Comparison of ENCODE assay signal across 9 mouse cellular contexts in genomic region chr11:83223367-83223766, GRCm38 (mm10). TPM values are rescaled to one million over a fixed set of nuclear protein-coding genes. Genes with fewer than 3 reads are reported as not detected.
DNase-seq lines count a peak whose midpoint lies in the region; ATAC-seq and TF ChIP-seq lines count a peak whose summit lies in the region.
"Had no signal": no experiment of that assay in that cellular context is flagged by ENCODE, and none has a peak within 500 bp of the region (broad histone marks: within the 10 kb centered on the region; RNA-seq: fewer than 3 reads in every experiment).

No protein-coding gene starts in this region.

- no peak for TF ChIP-seq CTCF in bone marrow, adult 2 months (IDR thresholded peaks at IDR 0.05; ENCODE audit: control insufficient read depth, insufficient read depth, low read length)
- no peak for TF ChIP-seq CTCF in liver, adult 2 months (IDR thresholded peaks at IDR 0.05; ENCODE audit: low read depth, low read length)
- no peak for TF ChIP-seq CTCF in left cerebral cortex, adult 2 months (IDR thresholded peaks at IDR 0.05)

- no peaks in the 10 kb centered on the region for H3K9me3 ChIP-seq in hindbrain, embryonic 14.5 days (ENCODE audit: control insufficient read depth, low read length)

- intact Hi-C loops in left cerebral cortex, adult 2 months (cut with DNase I): no loop called here
- intact Hi-C loops in left cerebral cortex, postnatal 4 days (cut with DNase I): no loop called here

- peak; percentile 85 for DNase-seq in CD4-positive helper T cell, adult 2 months (ENCODE audit: low read depth, low spot score)
- peak; percentile 7 for DNase-seq in liver, adult 2 months (ENCODE audit: extremely low read depth, low read depth, low spot score)
- DNase-seq in left cerebral cortex, adult 2 months (ENCODE audit: extremely low spot score in 1 of 2, low spot score in 2 of 2): no peak
- no peak for DNase-seq in left cerebral cortex, postnatal 4 days
- DNase-seq in hindbrain, embryonic 14.5 days (ENCODE audit: low spot score): no peak
- no peak for DNase-seq in embryo, embryonic 9.5 days (ENCODE audit: extremely low spot score)
- DNase-seq: cerebellum, adult 9-10 months had no signal

- 3% methylated on average over 7 of the region's 7 CpGs for WGBS in bone marrow, adult 2 months
- 75% methylated on average over 7 of the region's 7 CpGs for WGBS in liver, adult 2 months
- 88% methylated on average over 7 of the region's 7 CpGs for WGBS in hindbrain, embryonic 14.5 days

- no peaks in the 10 kb centered on the region for H3K79me2 ChIP-seq in liver, adult 2 months (ENCODE audit: control insufficient read depth, insufficient read depth, low read length)

- peaks cover 4% of the 10 kb centered on the region for H3K4me1 ChIP-seq in bone marrow, adult 2 months (ENCODE audit: control insufficient read depth, insufficient read depth, low read length)
- no peaks in the 10 kb centered on the region for H3K4me1 ChIP-seq in liver, adult 2 months (ENCODE audit: control insufficient read depth, insufficient read depth, low read length)
- H3K4me1 ChIP-seq in hindbrain, embryonic 14.5 days (replicated peaks; ENCODE audit: control insufficient read depth, insufficient read depth, low read length): no peaks in the 10 kb centered on the region

- H3K27ac ChIP-seq in bone marrow, adult 2 months (ENCODE audit: control insufficient read depth, insufficient read depth, low read depth, low read length, poor library complexity): peak overlapping the region; percentile 26
- no peak overlapping the region for H3K27ac ChIP-seq in liver, adult 2 months (replicated peaks; ENCODE audit: insufficient read depth, low read depth, low read length)
- H3K27ac ChIP-seq in left cerebral cortex, adult 2 months: no peak overlapping the region
- no peak overlapping the region for H3K27ac ChIP-seq in hindbrain, embryonic 14.5 days

- H3K4me3 ChIP-seq in bone marrow, adult 2 months (replicated peaks; ENCODE audit: control insufficient read depth, low read depth, low read length): peak overlapping the region; percentile 95
- H3K4me3 ChIP-seq in liver, adult 2 months (ENCODE audit: insufficient read depth, low read depth, low read length): 0 out of 2 replicates have a peak overlapping the region, but pooled peaks have one; percentile 27
- no peak overlapping the region for H3K4me3 ChIP-seq in left cerebral cortex, adult 2 months
- H3K4me3 ChIP-seq in hindbrain, embryonic 14.5 days (replicated peaks; ENCODE audit: low read length): no peak overlapping the region

- no peak overlapping the region for H3K9ac ChIP-seq in liver, adult 2 months (ENCODE audit: low read depth, low read length)
- no peak overlapping the region for H3K9ac ChIP-seq in hindbrain, embryonic 14.5 days

- H3K36me3 ChIP-seq in liver, adult 2 months (ENCODE audit: control insufficient read depth, insufficient read depth, low read length): no peaks in the 10 kb centered on the region
- no peaks in the 10 kb centered on the region for H3K36me3 ChIP-seq in hindbrain, embryonic 14.5 days (replicated peaks; ENCODE audit: control insufficient read depth, insufficient read depth)

- H3K4me2 ChIP-seq in hindbrain, embryonic 14.5 days (replicated peaks): no peak overlapping the region

- no peaks in the 10 kb centered on the region for H3K27me3 ChIP-seq in liver, adult 2 months (ENCODE audit: control insufficient read depth, insufficient read depth, low read length)
- no peaks in the 10 kb centered on the region for H3K27me3 ChIP-seq in hindbrain, embryonic 14.5 days (ENCODE audit: control insufficient read depth, insufficient read depth, low read length)

- no peak for TF ChIP-seq POLR2A in bone marrow, adult 2 months (IDR thresholded peaks at IDR 0.05; ENCODE audit: borderline replicate concordance, control insufficient read depth, low read depth, low read length)
- no peak for TF ChIP-seq POLR2A in liver, adult 2 months (IDR thresholded peaks at IDR 0.05; ENCODE audit: extremely low read depth, insufficient read depth, low read length)

- ATAC-seq in neutrophil, adult 5-6 weeks (ENCODE audit: extremely low read depth, insufficient number of reproducible peaks, low FRiP score, poor library complexity, severe bottlenecking): peak; percentile 56
- ATAC-seq in hindbrain, embryonic 14.5 days (ENCODE audit: low FRiP score): no peak

RNA-seq across cellular contexts. Expression of gene Slfn3, which starts 32.2 kb away (rescaled TPM):
- 4.0 and 6.4 TPM in 2 replicates for polyA plus RNA-seq in bone marrow, adult 2 months (2011; ENCODE audit: insufficient read depth, insufficient read length, low replicate concordance, missing spikeins)
- total RNA-seq in liver, adult 2 months (2014; rRNA removed): 0.34 and 0.55 TPM in 2 replicates
- polyA plus RNA-seq in liver, adult 2 months (2012; rRNA removed): not detected in 2 replicates
- total RNA-seq in neutrophil, adult 5-6 weeks (2017): 5.3 and 6.6 TPM in 2 replicates
- total RNA-seq in left cerebral cortex, adult 2 months (2021): under 1 TPM; 0.18 to 0.68 TPM
- under 1 TPM; 0.26 to 0.50 TPM for total RNA-seq in left cerebral cortex, postnatal 4 days (2021)
- polyA plus RNA-seq in hindbrain, embryonic 14.5 days (2014; fragmentation: Nextera tagmentation; extraction: Ambion mirVana): 0.22 TPM in 1 of 2 replicates, not detected in the other

RNA-seq across cellular contexts. Expression of gene Slfn4, which starts 48.4 kb away (rescaled TPM):
- polyA plus RNA-seq in bone marrow, adult 2 months (2011; ENCODE audit: insufficient read depth, insufficient read length, low replicate concordance, missing spikeins): 20.7 and 100.0 TPM in 2 replicates
- total RNA-seq in liver, adult 2 months (2014; rRNA removed): 0.13 and 0.28 TPM in 2 replicates
- 0.02 and 0.11 TPM in 2 replicates for polyA plus RNA-seq in liver, adult 2 months (2012; rRNA removed)
- 903 and 944 TPM in 2 replicates for total RNA-seq in neutrophil, adult 5-6 weeks (2017)
- total RNA-seq in left cerebral cortex, adult 2 months (2021): under 1 TPM in 1 of 2 experiments, not detected in 1; 0.11 TPM
- total RNA-seq in left cerebral cortex, postnatal 4 days (2021): under 1 TPM in 1 of 2 experiments, not detected in 1; 0.18 TPM
- polyA plus RNA-seq in hindbrain, embryonic 14.5 days (2014; fragmentation: Nextera tagmentation; extraction: Ambion mirVana): 0.14 TPM in 1 of 2 replicates, not detected in the other

Comparison
In these comparisons a context has a peak if more than half of its experiments do, and no peak if none do; other contexts are left out.
1. DNase-seq: peak in CD4-positive helper T cell, adult 2 months (single experiment) and liver, adult 2 months (single experiment); none in left cerebral cortex, adult 2 months (0 of 2), left cerebral cortex, postnatal 4 days (single experiment), hindbrain, embryonic 14.5 days (single experiment) and embryo, embryonic 9.5 days (single experiment).
2. H3K4me3 ChIP-seq: peak in bone marrow, adult 2 months (single experiment) and liver, adult 2 months (single experiment); none in left cerebral cortex, adult 2 months (single experiment) and hindbrain, embryonic 14.5 days (single experiment).
3. RNA of gene Slfn4, which starts 48.4 kb away (total RNA-seq): 903 to 944 TPM in neutrophil, adult 5-6 weeks; 0.13 to 0.28 TPM in liver, adult 2 months, 0.18 TPM in left cerebral cortex, postnatal 4 days and 0.11 TPM in left cerebral cortex, adult 2 months; every median in the first group is over 100 times any median in the second.